Mouse (Mus musculus): ENCODE results near the gene Olfml3.
A peak's percentile ranks its signal among the peaks of the same experiment; 100 is the strongest.

Gene Olfml3

DNA sequence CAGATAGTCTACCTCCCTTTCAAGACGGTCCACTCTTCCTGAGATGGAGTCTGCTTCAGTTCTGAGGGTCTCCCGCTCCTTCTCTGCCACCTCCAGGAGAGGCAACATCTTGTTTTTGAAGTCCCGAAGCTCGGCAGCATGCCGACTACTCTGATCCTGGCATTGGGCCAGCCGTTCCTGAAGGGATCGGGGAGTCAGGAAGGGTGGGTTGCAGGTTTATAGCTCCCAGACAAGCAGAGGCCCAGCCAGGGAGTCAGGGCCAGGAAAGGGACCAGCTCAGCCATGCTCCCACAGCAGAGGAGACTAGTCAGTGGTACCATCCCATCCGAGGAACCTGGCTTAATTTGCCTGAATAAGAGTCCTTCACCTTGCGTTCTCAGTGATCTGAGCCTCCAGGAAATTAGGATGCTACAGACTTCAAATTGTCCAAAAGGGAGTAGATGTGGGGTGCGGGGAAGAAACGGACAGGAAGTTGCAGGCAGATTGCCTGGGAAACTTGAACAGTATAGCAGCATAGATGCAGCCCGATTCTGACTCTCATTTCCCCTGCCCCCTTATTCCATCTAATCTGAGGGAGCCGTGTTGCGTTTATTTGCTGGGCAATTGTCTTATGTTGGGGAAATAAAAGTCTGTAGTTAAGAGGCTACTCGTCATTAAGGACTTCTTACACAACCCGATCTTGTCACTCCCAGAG is 593 bp downstream of the Olfml3 start:
- DNase-seq = peak; percentile 72

DNA sequence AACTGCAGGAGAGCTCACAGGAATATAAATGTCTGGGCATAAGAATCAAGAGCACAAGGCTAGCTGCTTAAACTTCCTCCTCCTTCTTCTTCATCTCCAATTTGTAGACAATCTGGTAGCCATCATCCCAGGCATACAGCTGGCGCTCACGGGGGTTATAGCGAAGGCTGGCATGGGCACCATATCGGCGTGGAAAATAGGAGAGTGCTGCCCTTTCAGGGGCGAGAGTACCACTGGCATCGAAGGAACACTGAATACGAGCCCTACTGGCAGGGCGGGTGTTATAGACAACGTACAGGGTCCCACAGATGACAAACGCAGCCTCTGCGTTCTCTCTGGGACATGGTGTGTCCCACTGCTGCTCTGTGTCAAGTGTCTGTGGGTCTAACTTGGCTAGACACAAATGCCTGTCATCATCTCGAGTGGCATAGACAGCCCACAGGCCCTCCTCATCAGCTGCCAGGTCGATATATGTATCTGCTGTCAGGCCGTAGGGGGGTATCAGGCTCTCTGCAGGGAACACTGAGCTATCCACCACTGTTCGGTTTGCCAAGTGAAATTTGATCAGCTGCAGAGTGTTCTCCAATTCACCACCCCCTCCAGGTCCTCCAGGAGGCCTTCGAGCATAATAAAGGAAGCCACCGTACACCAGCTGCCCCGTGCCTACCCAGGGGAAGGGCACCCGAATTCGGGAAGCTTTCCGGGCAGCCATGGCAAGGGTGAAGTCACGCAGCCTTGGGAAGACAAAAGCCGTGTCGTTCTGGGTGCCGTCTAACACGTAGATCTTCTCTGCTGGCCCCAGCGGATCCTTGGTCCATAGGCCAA is 1.8 kb downstream of the Olfml3 start:
- peak; percentile 16 for DNase-seq

DNA sequence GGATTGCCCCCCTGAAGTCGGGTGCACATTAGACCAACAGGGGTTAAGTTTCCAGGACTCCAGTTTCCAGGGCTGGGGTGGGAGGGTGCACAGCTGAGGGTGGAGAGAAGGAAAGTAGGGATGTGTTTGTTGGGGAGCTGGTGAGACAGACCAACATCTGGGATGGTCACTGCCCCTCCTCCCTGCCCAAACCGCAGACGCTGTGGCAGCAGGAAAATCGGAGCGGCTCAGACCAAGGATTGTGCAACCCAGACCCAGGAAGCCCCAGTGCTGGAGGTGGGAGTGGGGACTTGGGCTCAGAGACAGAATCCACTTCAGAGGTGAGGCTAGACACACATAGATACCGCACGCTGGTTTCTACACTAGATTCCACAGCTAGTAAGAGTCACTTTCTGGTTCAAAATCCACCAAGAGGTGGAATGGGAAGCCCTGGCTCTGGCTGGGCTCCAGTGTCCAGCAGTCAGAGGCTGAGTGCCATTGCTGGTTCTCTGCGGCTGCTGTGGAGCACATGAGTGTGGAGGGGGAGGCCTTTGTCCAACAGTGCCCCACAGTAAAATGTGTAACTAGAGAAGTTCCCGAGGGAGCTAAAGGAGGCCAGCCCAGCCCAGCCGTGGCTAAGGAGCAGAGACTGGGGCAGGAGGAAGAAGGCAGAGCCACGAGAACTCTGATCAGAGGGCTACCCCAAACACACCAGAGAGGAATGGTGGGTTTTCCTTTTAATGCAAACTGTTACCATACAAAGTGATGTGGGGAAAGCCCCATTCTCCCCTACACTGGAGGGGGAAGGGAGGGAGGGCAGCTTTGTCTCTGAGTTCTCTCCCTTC is 2.9 kb downstream of the Olfml3 start:
- peak; percentile 71 for DNase-seq

DNA sequence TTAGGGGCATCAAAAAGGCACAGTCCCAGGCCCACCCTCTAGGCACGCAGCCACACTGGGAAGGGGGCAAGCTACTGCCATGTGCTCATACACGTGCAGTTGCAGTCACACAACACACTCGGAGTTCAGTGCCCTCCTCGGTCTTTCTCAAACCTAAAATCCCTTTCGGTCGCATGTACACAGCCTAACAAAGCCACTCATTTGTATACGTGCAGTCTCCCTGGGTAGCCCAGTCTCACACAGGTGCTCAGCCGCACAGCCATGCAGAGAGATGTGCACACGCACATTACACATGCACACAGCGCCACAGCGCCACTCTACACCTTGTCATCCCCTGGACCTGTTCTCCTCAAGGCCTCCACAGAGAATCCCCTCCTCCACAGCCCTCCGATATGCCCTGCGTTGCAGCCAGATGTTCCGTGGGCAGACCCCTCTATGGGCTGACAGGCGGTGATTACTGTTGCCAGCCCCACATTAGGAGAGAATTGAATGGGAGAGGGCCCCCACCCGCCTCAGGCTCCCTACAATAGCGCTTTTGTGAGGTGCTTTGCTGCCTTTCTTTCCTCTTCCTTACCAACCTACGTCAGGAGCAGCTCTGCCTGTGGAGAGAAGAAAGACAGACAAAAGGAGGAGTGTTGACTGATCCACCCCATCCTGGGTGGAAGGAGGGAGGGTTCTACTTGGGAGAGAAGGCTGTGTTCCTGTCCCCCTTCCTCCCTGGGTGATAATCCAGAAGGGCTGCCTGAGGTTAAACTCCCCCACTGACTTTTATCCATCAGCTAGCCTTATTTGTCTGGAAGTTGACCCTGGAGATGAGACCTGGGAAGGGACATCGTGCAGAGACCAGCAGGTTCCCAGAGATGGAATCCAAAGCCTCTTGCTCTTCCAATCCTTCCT is 3.8 kb downstream of the Olfml3 start:
- peak; percentile 61 for DNase-seq

DNA sequence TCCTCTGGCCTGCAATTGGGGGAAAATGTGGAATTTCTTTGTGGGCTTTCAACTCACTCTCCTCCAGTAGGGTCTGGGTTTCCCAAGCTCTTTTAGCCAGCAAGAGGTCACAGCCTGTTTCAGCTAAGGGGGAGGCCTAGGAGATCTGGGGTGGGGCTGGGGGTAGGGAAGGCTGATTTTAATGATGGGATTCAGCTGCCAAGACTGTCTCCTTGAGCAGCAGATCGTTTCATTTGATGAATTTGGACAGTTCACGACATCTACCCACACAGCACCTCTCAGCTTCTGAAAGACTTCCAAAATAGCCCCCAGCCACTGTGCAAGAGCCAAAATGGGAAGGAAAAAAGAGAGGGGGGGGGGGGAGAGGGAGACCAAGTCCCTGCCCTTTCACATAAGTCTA is 4.6 kb downstream of the Olfml3 start:
- peak; percentile 28 for DNase-seq

DNA sequence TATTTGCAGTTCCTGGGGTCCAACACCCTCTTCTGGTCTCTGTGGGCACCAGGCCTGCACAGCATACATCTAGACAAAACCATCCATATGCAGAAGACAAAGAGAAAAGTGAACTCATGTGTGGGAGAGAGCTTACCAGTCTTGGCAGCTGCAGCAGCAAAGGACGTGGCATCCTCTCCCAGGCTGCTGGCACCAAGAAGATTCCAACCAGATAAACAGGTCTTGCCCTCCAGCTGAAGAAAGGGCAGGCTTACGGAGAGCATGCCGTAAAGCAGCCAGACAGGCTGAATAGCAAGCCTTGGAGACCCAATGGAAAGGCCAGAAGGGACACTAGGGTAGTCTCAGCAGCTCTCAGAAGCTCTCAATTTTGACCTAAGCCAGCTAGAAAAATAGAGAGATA is 5.7 kb downstream of the Olfml3 start:
- DNase-seq = no peak

DNA sequence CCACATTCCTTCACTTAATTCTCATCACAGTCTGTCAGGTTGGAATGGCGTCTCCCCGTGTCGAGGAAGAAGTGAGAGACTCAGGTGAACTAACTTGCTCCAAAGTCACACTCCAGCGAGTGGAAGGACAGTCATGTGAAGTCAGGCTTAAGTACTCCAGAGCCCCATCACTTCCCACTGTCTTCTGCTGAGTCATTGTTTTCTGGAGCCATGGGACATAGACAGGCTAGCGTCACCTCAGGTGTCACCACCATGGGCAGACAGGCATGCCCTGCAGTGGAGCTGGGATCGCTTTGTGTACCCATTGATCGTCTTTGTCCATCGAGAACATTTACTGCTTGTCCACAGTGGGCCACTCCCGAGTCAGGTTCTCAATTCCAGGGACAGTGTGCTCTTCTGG is 8.0 kb downstream of the Olfml3 start:
- no peak for DNase-seq

DNA sequence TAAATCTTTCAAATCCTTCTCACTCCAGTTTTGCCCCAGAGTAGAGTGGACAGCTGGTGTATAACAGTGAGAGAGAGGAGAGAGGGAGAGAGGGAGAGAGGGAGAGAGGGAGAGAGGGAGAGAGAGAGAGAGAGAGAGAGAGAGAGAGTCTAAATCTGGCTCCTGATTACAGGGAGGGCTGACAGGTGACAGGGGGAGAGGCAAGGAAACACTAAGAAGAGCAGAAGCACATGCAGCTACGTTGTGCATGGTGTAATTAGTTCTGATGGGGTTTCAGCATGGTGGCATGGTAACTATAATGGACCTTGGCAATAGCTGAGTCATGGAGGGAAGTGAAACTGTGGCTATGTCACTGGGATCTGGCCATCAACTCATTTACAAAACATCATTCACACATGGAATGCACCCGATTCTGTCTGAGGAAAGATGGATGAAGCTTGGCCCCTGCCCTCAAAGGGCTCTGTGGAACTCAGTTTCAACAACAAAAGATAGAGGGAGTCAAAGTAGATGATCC is 9.9 kb downstream of the Olfml3 start:
- no peak for DNase-seq

DNA sequence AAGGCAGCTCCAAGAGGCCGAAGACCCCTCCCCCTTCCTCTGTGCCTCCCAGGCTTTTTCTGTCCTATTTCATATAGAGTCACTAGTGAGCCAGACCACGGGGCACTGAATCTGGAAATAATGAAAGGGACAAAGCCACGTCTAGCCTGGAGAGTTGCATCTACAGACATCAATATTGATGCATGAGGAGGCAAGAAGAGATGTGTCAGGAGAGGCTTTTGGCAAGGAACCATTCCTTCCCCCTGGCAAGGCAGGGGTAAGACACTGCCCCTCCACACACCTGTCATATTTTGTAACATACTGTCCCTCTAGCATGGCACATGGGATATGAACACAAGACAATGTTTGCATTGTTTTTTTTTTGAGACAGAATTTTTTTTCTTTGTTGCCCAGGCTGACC is 11.2 kb downstream of the Olfml3 start:
- DNase-seq = no peak

DNA sequence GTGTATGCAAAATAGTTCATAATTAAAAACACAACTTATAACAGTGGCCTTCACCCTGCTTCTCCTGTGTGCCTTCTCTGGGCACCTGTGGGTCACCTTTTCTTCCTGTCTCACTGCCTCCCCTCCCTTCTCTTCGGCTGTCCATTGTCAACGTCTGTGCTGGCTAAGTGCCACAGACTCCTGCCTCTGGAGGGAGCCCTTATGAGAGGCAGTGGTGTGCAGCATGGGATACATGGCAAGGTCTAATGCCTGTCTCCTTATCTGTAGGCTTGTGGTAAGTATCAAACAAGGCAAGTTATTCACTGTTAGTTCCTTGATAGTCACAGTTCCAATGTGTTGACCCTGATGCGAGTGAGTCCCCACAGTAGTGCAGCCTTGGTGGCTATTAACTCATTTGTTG is 13.7 kb downstream of the Olfml3 start:
- peak; percentile 18 for DNase-seq

DNA sequence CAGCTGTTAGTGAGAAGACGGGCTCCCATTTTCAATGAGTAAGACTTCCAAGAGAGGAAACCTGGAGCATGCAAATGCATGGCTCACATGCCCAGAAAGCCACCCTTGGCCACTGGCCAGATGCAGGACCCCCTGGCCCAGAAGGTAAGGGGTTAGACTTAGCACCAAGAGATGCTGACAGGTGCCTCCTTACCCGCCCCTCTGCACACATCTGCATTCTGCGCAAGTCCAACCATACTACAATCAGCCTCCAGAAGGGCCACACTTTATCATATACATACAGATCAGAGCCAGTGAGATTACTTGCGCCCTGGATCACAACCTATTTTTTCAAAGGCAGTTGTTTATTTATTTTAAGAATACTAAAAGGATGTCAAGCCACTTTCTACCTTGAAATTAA is 19.1 kb downstream of the Olfml3 start:
- no peak for DNase-seq

DNA sequence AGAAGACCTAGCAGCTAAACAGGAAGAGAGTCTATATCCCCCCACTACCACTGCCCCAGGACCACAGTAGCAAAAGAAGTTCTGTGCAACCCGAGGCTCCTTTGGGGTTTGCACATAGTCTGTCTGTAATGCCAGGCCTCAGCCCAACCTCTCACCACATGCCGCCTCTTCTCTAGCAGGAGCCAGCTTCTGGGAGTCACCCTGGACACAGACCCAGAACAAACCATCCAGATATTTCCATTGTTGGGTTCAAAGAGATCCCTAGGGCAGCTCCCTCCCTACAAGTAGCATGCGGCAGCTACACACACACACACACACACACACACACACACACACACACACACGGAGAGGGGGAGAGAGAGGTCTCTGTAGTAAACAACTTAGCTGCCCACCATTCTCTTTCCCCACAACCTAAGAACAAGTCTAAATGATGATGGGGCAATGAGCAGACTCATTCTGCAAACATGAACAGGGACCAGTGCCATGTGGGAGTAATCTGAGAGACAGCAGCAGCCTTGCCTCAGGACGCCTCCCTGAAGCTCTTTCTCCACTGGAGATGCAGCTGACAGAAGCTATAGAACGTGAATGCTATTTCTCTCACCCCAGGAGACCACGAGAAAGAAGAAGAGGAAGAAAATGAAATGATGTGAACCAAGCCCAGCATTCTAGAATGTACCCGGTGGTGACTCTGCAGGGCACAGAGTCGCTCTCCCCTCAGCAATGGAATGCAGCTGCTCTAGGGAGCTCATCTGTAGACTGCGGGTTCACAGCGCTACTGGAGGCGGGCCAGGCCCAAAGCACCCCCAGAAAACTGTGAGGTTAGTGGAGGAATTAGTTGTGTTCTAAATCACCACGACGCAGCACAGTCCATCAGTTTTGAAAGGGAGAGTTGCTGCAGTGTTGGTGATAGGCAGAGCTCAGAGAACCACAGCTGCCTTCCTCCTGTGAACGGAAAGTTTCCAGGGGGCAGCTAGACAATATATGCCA is 20.7 kb downstream of the Olfml3 start:
- peak; percentile 37 for DNase-seq

DNA sequence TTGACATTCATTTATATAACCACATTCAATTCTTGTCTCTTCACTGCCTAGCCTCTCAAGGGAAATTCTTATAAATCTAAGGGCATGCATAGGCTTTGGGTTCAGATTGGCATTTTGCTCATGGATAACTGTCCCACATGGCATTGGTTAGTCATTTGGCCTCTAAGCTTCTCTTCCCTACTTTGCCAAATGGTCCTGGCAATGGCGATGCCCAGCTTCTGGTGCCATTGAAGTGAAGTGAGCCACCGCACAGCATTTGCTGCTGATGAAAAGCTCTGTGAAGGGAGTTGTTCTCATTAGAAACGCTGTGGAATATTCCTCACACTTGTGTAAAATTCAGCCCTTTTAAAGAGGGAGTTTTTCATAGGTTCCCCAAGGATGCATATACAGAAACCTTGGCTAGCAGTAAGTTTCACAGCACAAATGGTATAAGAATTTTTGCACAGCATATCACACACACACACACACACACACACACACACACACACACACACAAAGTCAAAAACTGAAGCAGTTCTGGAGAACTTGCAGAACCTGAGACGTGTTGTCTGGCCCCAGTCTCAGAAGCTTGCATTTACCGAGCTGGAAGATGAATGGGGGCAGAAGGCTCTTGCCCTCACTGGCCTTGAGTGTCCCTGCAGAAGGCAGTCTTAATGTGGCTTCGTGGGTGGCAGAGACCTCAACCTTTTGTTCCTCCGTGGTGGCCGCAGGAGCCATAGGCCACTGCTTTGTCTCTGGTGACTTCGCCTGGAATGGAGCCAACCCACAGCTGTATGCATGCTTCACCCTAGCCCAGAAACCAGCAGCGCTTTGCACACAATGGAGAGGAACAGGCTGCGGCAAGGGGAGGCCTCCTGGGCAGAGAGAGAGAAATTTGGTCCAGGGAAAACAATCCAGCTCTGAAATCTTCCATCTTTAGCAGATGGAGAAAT is 21.8 kb downstream of the Olfml3 start:
- DNase-seq = peak; percentile 63

DNA sequence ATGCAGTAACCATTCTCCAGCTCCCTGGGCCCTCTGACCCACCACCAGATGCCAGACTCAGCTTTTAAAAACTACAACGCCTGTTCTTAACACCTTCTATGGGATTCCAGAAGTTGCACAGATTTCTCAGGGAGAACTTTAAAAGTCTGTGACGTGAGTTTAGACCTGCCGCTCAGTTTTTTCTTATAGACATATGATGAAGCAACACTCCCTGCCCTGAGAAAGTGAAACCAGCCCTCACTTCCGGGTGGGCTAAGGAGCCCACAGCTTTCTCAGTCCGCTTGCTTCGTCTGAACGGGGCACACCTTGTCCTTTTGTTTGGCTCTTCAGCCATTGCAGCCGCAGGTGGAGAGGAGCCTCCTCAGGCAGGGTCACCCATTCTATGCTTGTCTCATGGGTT is 22.9 kb downstream of the Olfml3 start:
- no peak for DNase-seq

DNA sequence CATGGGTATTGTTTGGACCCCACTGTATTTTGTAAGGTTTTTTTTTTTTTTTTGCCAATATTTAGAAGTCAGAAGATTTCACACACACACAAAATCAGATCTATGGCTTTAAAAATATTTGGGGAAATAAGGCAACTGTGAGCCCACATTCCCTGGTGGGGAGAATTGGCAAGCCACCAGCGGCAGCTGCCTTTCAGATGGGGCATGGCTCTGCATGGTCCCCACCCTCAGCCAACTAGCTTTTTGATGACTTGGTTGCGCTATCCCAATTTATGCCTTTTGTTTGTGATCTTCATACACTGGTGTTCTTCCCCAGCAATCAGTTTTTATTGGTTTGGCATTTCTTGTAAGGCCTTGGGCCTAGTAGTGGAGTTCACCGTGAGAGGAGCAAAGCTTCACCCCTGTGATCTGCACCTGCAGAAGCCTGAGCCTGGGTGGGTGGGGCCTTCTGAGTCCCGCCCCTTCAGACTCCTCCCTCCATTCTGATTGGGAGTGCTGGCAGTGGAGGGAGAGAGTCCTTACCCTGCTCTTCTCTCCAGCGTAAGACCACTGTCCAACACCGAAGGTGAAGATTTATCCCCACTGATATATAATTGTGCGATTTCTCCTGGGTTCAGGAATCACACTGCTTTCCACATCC is 23.4 kb downstream of the Olfml3 start:
- no peak for DNase-seq

DNA sequence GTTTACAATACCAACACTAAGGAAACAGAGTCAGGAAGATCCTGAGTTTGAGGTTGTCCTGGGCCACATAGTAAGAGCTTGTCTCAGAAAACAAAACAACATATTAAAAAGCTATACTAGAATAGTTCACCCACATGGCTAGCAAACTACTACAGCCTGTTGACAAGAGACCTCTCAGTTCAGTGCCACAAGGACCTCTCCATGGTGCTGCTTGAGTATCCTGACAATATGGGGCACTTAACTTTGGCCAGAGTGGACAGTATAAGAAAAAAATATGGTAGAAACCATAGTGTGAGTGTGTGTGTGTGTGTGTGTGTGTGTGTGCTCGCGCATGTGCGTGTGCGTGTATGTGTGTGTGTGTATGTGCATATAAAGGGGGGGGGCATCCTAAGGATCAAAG is 25.6 kb downstream of the Olfml3 start:
- peak; percentile 37 for DNase-seq

DNA sequence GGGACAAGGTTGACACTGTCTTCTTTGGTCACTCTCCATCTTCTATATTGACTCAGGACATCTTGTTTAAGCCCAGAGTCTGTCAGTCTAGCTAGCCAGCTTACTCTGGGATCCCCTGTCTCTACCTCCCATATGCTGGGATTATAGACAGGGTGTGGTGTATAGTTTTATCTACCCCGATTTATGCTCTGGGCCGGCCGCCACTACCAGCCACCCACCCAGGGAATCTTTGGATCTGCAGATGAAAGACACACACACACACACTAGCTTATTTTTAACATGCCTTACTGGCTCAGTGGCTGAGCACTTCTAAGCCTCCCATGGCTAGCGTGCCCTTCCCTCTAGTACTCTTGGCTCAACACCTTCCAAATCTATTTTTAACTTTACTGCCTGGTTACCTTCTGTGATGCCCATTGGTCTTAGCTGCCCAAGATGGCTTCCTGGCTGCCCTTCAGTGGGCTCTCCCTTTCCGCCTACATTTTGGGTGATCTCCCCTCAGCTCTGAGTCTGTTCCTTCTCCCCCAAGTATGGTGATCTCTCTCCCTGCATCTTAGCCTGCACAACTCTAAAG is 28.2 kb downstream of the Olfml3 start:
- DNase-seq = no peak

DNA sequence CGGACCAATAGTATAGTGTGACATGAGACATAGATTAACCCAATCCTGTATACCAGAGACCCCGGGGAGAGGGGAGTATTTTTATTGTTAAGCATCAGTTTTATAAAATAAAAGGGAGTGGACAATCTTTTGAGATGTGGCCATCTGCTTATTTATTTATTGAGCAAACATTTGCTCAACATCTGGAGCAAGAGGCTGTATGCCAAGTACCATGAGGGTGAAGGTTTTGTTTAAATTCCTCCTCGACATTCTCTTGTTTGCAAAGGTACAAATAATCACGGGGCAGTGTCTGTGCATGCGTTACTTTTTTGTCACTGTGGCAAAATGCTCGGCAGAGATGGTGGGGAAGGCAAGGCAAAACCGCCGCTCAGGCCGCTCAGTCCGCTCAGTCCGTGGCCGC is 32.4 kb downstream of the Olfml3 start:
- DNase-seq = no peak

DNA sequence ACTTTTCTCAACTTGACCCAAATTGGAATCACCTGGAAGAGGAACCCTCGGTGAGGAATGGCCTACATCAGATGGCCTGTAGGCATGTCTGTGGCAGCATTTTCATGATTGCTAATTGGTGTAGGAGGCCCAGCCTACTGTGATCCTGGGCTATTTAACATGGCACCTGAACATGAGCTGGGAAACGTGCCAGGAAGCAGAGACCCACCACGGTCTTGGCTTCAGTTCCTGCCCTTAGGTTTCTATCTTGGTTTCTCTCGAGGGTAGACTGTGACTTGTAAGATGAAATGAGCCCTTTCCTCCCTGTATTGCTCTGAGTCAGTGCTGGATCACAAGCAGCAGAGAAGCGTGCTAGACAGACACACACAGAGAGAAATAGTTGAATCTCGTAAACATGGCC is 33.1 kb downstream of the Olfml3 start:
- no peak for DNase-seq

Measured in lung, postnatal 10 days (tissue).